In the genomic region with DNA sequence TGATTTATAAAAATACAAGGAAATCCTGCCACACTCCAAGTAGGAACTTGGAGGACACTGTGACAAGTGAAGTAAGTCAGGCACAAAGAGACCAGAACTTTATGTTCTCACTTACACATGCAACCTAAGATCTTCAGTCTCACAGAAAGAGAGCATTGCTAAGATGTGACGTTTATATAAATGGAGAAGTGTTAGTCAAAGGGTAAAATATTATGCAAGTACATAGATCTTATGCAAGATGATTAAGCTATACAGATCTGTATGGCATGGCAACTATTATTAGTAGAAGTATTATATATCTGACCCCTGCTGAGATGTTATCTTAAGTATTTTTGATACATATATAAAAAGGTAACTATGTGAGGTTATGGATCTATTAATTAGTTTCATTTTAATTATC, we compare ENCODE assay signal across 17 mouse cellular contexts. TPM values are rescaled to one million over a fixed set of nuclear protein-coding genes. Genes with fewer than 3 reads are reported as not detected.
DNase-seq lines count a peak whose midpoint lies in the region; ATAC-seq lines count a peak whose summit lies in the region.
"Had no signal": no experiment of that assay in that cellular context is flagged by ENCODE, and none has a peak within 500 bp of the region (broad histone marks: within the 10 kb centered on the region; RNA-seq: fewer than 3 reads in every experiment).

No protein-coding gene starts in this region.

- intact Hi-C loops in left cerebral cortex, postnatal 36 days (cut with DNase I) = no loop called here

- DNase-seq in left cerebral cortex, postnatal 36 days (ENCODE audit: low spot score in 2 of 2) = no peak
- DNase-seq in layer of hippocampus, postnatal 10 days (ENCODE audit: low spot score in 2 of 2) = no peak
- DNase-seq: adrenal gland, adult 2 months; adrenal gland, postnatal 10 days; adrenal gland, postnatal 25 days; cerebellum, adult 11 months; cerebellum, adult 18-20 months; cerebellum, adult 8-10 months; cerebellum, adult 9-11 months; cerebellum, postnatal 14 days; cerebellum, postnatal 36 days; embryo, embryonic 11 days had no signal

- peak; percentile 74 for ATAC-seq in granulocyte monocyte progenitor cell, adult 5-6 weeks (replicated peaks; ENCODE audit: poor library complexity, severe bottlenecking)
- ATAC-seq in megakaryocyte, adult 5-6 weeks (ENCODE audit: poor library complexity, severe bottlenecking) = peak; percentile 65
- peak; percentile 62 for ATAC-seq in monocyte, adult 5-6 weeks (replicated peaks; ENCODE audit: insufficient number of reproducible peaks, low FRiP score, low TSS enrichment, poor library complexity, severe bottlenecking)
- ATAC-seq: forebrain, embryonic 14.5 days; forebrain, embryonic 16.5 days had no signal

RNA-seq across cellular contexts. Expression of a gene that starts 8.6 kb away (rescaled TPM):
- 21.5 and 23.1 TPM in 2 replicates for total RNA-seq in granulocyte monocyte progenitor cell, adult 5-6 weeks (2014; fragmentation: Nextera tagmentation)
- 18.1 and 18.9 TPM in 2 replicates for total RNA-seq in granulocyte monocyte progenitor cell, adult 5-6 weeks (2017)
- 29.9 and 31.6 TPM in 2 replicates for total RNA-seq in megakaryocyte, adult 5-6 weeks (2015)
- 18.7 and 26.5 TPM in 2 replicates for total RNA-seq in megakaryocyte, adult 5-6 weeks (2017)
- total RNA-seq in monocyte, adult 5-6 weeks (2017) = 48.2 to 51.9 TPM (median 50.7 TPM) in 3 replicates
- 10 to 100 TPM; 57.9 to 77.5 TPM for total RNA-seq in left cerebral cortex, postnatal 36 days (2021)
- 10 to 100 TPM; 72.2 to 84.4 TPM for total RNA-seq in layer of hippocampus, postnatal 10 days (2021)

RNA-seq across cellular contexts. Expression of a gene that starts 8.8 kb away (rescaled TPM):
- total RNA-seq in granulocyte monocyte progenitor cell, adult 5-6 weeks (2014; fragmentation: Nextera tagmentation) = 0.34 and 2.4 TPM in 2 replicates
- 0.78 and 1.1 TPM in 2 replicates for total RNA-seq in granulocyte monocyte progenitor cell, adult 5-6 weeks (2017)
- total RNA-seq in megakaryocyte, adult 5-6 weeks (2015) = 4.8 TPM in 2 replicates
- 4.0 and 5.0 TPM in 2 replicates for total RNA-seq in megakaryocyte, adult 5-6 weeks (2017)
- 3.5 to 8.9 TPM (median 3.5 TPM) in 3 replicates for total RNA-seq in monocyte, adult 5-6 weeks (2017)
- total RNA-seq in left cerebral cortex, postnatal 36 days (2021) = 1 to 10 TPM; 6.5 to 6.7 TPM
- 1 to 10 TPM; 7.9 to 8.2 TPM for total RNA-seq in layer of hippocampus, postnatal 10 days (2021)
